Mouse (Mus musculus) urinary bladder, postnatal 14 days (tissue): ENCODE measurements around the gene Akr1b8.
"Not testable (repeated sequence)": the region's sequence is repeated elsewhere in the genome, so short reads cannot be mapped to it uniquely, and the experiment has no call there.

Experiments
- DNase-seq: peaks from one replicate; pipeline ENCODE4 v3.0.0; 2021; ENCODE audit warnings: low spot score

The Akr1b8 gene

DNA sequence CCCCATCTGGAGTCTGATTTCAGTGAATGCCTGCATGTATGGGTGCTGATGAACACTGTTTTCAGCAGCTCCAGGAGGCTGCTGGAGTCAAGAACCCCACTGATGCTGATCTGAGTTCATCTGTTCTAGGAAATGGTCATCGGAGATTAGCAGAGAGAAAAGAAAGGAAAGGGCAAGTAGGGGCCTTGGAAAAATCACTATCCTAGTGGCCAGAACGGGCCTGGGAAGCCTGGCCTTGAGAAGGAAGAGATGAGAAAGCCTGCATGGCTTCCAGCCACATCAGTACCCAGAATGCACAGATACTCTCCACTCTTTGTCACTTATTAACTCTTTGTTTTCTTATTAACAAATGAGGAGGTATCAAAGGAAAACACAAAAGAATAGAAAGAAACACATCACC is 46.8 kb downstream of the Akr1b8 start:
- no peak for DNase-seq

GRCm38 (mm10) chr6:34406746-34407145 is 52.8 kb downstream of the Akr1b8 start:
- DNase-seq = no peak

GRCm38 (mm10) chr6:34407403-34407802 is 53.5 kb downstream of the Akr1b8 start:
- DNase-seq = no peak

DNA sequence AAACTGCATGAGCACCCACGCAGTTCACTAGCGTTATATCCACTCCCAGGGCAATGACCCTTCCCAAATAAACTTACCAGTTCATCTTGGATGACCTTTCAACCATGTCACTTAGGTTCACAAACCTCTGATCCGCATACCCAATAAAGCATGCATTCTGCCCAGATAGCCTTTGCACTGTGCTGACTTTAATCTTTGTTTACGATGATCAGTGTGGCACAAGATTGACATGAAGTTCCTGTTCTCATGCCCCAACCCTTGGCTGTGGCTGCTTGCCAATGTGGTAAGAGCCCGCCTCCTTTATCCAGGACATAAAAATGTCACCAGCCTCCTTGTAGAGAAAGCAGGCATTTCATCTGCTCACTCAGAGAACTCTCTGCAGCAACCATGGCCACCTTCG is 58.1 kb downstream of the Akr1b8 start, which contains the start of gene Akr1b7:
TSS of gene Akr1b7 (plus strand) at position 312 of the 400 bp plus-strand sequence.
- peak; percentile 69 for DNase-seq

GRCm38 (mm10) chr6:34412688-34413087 is 58.8 kb downstream of the Akr1b8 start:
- no peak for DNase-seq

DNA sequence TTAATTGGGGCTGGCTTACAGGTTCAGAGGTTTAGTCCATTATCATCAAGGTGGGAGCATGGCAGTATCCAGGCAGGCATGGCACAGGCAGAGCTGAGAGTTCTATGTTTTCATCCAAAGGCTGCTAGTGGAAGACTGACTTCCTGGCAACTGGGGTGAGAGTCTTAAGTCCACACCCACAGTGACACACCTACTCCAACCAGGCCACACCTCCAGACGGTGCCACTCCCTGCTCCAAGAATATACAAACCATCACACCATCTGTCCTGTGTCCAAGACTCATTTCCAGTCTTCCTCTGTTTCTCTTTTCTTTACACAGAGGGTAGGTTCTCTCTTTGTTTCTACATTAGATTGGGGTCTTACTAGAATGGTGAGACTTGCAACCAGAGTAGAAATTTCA is 59.5 kb downstream of the Akr1b8 start:
- DNase-seq = not testable (repeated sequence)

DNA sequence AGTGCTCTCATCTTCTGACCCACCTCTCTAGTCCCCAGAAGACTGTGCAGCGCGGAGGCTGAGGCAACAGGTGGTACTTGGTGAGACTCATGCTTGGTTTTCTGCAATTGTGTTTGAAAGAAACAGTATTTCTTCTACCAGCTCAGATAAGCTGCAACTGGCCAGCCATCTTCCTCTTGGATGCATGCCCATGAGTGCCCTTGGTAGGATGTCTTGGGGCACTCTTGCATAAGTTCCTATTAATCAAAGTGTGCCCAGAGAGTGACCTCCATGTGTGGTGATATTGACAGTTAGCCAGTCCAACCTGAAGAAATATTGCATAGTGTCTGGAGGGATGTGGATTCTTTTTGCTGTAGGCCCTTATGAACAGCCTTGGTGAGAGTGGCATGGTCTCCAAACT is 62.6 kb downstream of the Akr1b8 start:
- DNase-seq = no peak
